Mouse (Mus musculus) midbrain, embryonic 15.5 days (tissue): ENCODE data around the gene Vmo1. TPM values are rescaled to one million over a fixed set of nuclear protein-coding genes. Genes with fewer than 3 reads are reported as not detected.
"Not testable (repeated sequence)": the region's sequence is repeated elsewhere in the genome, so short reads cannot be mapped to it uniquely, and the experiment has no call there.

ENCODE experiments used
- ATAC-seq: fragments of 200-750 bp; cut with Nextera tagmentation; replicated peaks from 2 replicates; pipeline ENCODE4 v1.8.0; 2017; ENCODE audit warnings: moderate TSS enrichment
- H3K27ac ChIP-seq: fragments of 300-500 bp; sonication (generic); 2 replicates; pipeline ENCODE4 v1.5.1; 2015; ENCODE audit warnings: mild to moderate bottlenecking, inconsistent platforms
- H3K27me3 ChIP-seq: fragments of 300-500 bp; sonication (generic); replicated peaks from 2 replicates; pipeline ENCODE4 v1.6.1; 2015; ENCODE audit warnings: inconsistent platforms
- H3K36me3 ChIP-seq: fragments of 300-500 bp; sonication (generic); replicated peaks from 2 replicates; pipeline ENCODE4 v1.6.1; 2015; ENCODE audit warnings: inconsistent platforms
- H3K4me1 ChIP-seq: fragments of 300-500 bp; sonication (generic); 2 replicates; pipeline ENCODE4 v1.6.1; 2015; ENCODE audit warnings: inconsistent platforms
- H3K4me2 ChIP-seq: fragments of 300-500 bp; sonication (generic); 2 replicates; pipeline ENCODE4 v1.6.1; 2015; ENCODE audit warnings: inconsistent platforms, mild to moderate bottlenecking, moderate library complexity
- H3K4me3 ChIP-seq: fragments of 300-500 bp; sonication (generic); 2 replicates; pipeline ENCODE4 v1.5.1; 2015; ENCODE audit warnings: mild to moderate bottlenecking, inconsistent platforms
- H3K9ac ChIP-seq: fragments of 300-500 bp; sonication (generic); 2 replicates; pipeline ENCODE4 v1.6.1; 2015; ENCODE audit warnings: mild to moderate bottlenecking, inconsistent platforms
- H3K9me3 ChIP-seq: fragments of 300-500 bp; sonication (generic); 2 replicates; pipeline ENCODE4 v1.6.1; 2016; ENCODE audit warnings: inconsistent platforms
- WGBS: fragments of 180-500 bp; shearing (Covaris S2); methylation state at CpG from one replicate; pipeline ENCODE4 v1.1.7; 2015; ENCODE audit warnings: mixed read lengths; 5-methylcytosine and 5-hydroxymethylcytosine counted together
- polyA plus RNA-seq: library from polyadenylated mRNA; unstranded; fragments of >200 nt; fragmentation: Nextera tagmentation; extraction: Ambion mirVana; gene quantifications from 2 replicates; pipeline ENCODE4 v1.2.1, GENCODE M21; 2015

Vmo1 gene
- polyA plus RNA-seq, 1 experiment from 2014 or later, result not detected

- ATAC-seq, result no peak
- H3K4me1 ChIP-seq, result peaks cover 7% of the 10 kb centered on the region; the same call in 1 of the 2 replicates
- peak overlapping the region; percentile 50 for H3K4me3 ChIP-seq
- no peaks in the 10 kb centered on the region for H3K9me3 ChIP-seq
- 0 out of 2 replicates have a peak overlapping the region, but pooled peaks have one; percentile 5 for H3K27ac ChIP-seq
- H3K4me2 ChIP-seq, result peak overlapping the region; percentile 62
- no peaks in the 10 kb centered on the region for H3K36me3 ChIP-seq
- 19% methylated on average over 9 of the region's 9 CpGs for WGBS
- H3K9ac ChIP-seq, result peak overlapping the region; percentile 45
- peaks cover 17% of the 10 kb centered on the region; the same call in 1 of the 2 replicates for H3K27me3 ChIP-seq
Measured at GRCm38 (mm10) chr11:70539423-70539822, 25.0 kb upstream of the Vmo1 start.

GRCm38 (mm10) chr11:70532839-70533238 is 18.4 kb upstream of the Vmo1 start, which contains the start of gene Gm40193:
TSS of gene Gm40193 (minus strand) at chr11:70532939.
- no peak for ATAC-seq
- no peaks in the 10 kb centered on the region for H3K9me3 ChIP-seq
- H3K27ac ChIP-seq, result no peak within 1 kb of the TSS
- WGBS, result 87% methylated on average over 6 of the region's 6 CpGs
- no peak within 1 kb of the TSS for H3K4me3 ChIP-seq
- H3K4me2 ChIP-seq, result no peak within 1 kb of the TSS
- no peaks in the 10 kb centered on the region for H3K4me1 ChIP-seq
- H3K27me3 ChIP-seq, result 0 out of 2 replicates have a peak, but pooled peaks cover 5% of the 10 kb centered on the region
- no peak within 1 kb of the TSS for H3K9ac ChIP-seq
- H3K36me3 ChIP-seq, result peaks cover 10% of the 10 kb centered on the region; the same call in 1 of the 2 replicates

DNA sequence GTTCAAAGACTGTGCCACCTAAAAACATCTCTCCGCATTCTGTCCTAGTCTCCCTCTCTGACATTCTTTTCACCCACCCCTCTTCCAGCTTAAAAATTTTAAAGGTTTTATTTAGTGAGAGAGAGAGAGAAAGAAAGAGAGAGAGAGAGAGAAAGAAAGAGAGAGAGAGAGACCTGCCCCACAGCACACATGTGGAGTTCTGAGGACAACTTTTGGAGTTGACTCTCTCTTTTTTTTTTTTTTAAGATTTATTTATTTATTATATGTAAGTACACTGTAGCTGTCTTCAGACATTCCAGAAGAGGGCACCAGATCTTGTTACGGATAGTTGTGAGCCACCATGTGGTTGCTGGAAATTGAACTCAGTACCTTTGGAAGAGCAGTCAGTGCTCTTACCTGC is 16.6 kb upstream of the Vmo1 start:
- WGBS, result 76% methylated on average over 2 of the region's 2 CpGs
- H3K27me3 ChIP-seq, H3K4me1 ChIP-seq, H3K27ac ChIP-seq, H3K4me2 ChIP-seq, H3K4me3 ChIP-seq, ATAC-seq, H3K9ac ChIP-seq, H3K9me3 ChIP-seq: not testable (repeated sequence)
- peaks cover 19% of the 10 kb centered on the region; the same call in 1 of the 2 replicates for H3K36me3 ChIP-seq

DNA sequence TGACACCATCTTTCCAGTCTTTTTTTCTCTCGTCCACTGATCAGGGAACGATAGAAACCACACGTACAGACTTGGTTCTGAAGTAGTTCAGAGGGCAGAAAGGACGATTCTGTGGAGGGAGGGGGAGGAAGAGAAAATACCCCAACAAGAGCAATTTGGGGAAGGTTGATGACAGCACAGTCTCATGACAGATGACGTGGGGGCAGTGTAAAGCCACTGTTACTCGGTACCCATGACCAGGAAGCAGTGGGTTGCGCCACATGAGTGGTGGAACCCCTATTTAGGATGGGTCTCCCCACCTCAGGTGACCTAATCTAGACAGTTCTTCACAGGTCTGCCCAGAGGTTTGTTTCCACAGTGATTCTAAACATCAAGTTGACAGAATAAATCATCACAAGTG is 14.2 kb upstream of the Vmo1 start:
- Histone ChIP-seq H3K27me3 (no peaks in the 10 kb centered on the region), H3K9me3 (no peaks in the 10 kb centered on the region), H3K4me3 (no peak overlapping the region), H3K36me3 (peaks cover 19% of the 10 kb centered on the region; the same call in 1 of the 2 replicates), H3K27ac (no peak overlapping the region), H3K9ac (no peak overlapping the region), H3K4me2 (no peak overlapping the region), H3K4me1 (peaks cover 15% of the 10 kb centered on the region)
- ATAC-seq, result no peak
- WGBS, result 89% methylated on average over 7 of the region's 7 CpGs

DNA sequence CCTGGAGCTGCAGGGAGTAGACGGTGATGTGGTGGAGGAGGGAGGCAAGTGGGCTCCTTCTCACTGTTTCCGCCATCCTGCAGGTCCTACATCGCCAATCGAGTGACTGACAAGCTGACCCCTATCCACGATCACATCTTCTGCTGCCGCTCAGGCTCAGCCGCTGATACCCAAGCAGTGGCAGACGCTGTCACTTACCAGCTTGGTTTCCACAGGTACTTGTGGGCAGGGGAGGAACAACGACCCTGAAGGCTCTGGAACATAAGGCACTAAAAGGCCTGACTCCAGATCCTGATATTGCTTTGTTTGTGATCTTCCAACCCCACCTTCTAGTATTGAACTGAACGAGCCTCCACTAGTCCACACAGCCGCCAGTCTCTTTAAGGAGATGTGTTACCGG is 11.8 kb upstream of the Vmo1 start:
- H3K9ac ChIP-seq, result no peak overlapping the region
- 91% methylated on average over 12 of the region's 12 CpGs for WGBS
- no peak for ATAC-seq
- no peaks in the 10 kb centered on the region for H3K9me3 ChIP-seq
- H3K27ac ChIP-seq, result no peak overlapping the region
- peak overlapping the region; percentile 68 for H3K4me2 ChIP-seq
- peak overlapping the region; percentile 71 for H3K4me3 ChIP-seq
- H3K36me3 ChIP-seq, result peaks cover 19% of the 10 kb centered on the region; the same call in 1 of the 2 replicates
- peaks cover 15% of the 10 kb centered on the region for H3K4me1 ChIP-seq
- H3K27me3 ChIP-seq, result no peaks in the 10 kb centered on the region

DNA sequence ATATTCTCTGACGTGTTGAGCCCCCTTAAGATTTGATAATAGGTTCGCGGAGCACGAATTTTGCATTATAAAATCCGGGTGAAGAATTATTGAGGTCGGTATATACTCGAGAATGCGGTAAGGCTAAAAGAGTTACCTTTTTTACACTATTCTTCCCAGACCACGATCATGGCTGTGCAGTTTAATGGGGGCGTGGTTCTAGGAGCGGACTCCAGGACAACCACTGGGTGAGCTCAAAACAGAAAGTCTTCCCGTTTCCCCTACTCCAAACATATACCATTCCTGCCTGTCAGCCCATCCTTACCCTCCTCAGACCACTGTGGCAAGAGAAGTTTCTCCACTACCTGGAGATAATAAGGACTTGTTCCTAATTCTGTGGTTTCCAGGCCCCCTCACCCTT is 11.3 kb upstream of the Vmo1 start:
- H3K9ac ChIP-seq, result peak overlapping the region; percentile 64
- WGBS, result 2% methylated on average over 12 of the region's 12 CpGs
- H3K36me3 ChIP-seq, result peaks cover 19% of the 10 kb centered on the region; the same call in 1 of the 2 replicates
- H3K4me3 ChIP-seq, result peak overlapping the region; percentile 71
- peak overlapping the region; percentile 68 for H3K4me2 ChIP-seq
- no peaks in the 10 kb centered on the region for H3K27me3 ChIP-seq
- H3K9me3 ChIP-seq, result no peaks in the 10 kb centered on the region
- H3K4me1 ChIP-seq, result peaks cover 15% of the 10 kb centered on the region
- ATAC-seq, result peak; percentile 43
- H3K27ac ChIP-seq, result peak overlapping the region; percentile 74

DNA sequence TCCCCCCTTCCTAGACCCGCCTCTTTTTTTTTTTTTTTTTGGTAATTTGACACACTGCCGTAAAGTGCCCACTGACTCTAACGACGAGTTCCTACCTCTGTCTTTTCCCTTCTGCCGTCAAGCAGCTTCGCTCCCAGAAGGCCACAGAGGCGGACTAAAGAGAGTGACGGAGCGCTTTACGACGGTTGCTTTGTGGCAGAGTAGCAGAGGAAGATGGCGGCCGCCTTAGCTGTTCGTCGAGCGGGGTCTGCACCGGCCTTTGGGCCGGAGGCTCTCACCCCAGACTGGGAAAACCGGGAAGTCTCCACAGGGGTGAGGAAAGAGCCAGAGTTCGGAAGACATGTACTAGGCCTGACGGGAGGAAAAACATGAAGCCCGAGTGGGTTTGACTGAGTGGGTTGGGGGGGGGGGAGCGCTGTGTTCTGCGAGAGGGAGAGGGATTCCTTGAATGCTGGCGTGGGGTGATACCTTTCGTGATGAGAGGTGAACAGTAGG is 10.8 kb upstream of the Vmo1 start, which contains the start of gene Psmb6:
Gene Psmb6, plus strand, starts transcription at position 184 of the 495 bp plus-strand sequence.
- peak within 1 kb of the TSS; percentile 71 for H3K4me3 ChIP-seq
- H3K4me2 ChIP-seq, result peak within 1 kb of the TSS; percentile 68
- peak within 1 kb of the TSS; percentile 74 for H3K27ac ChIP-seq
- peaks cover 19% of the 10 kb centered on the region; the same call in 1 of the 2 replicates for H3K36me3 ChIP-seq
- under 1% methylated on average over 25 of the region's 26 CpGs for WGBS
- H3K9ac ChIP-seq, result peak within 1 kb of the TSS; percentile 64
- H3K4me1 ChIP-seq, result peaks cover 16% of the 10 kb centered on the region
- H3K9me3 ChIP-seq, result no peaks in the 10 kb centered on the region
- no peaks in the 10 kb centered on the region for H3K27me3 ChIP-seq
- ATAC-seq, result peak; percentile 92

DNA sequence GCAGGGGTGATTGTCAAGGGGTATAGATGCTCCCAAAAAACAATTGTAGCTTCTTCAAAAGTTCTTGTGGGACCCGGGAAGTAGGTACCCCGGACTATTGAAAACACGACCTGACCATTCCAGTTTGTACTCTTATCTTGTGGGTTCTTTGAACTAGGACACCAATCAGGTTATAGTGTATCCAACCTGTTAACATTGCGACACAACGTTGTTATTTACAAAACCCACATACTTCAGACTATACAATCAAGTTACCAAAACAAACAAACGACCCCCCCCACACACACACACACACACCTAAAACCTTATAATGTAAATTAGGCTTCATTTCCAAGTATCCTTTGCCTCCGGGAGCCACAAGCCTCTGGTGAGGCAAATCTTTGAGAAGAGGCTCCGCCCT is 10.4 kb upstream of the Vmo1 start:
- H3K4me1 ChIP-seq, result peaks cover 21% of the 10 kb centered on the region
- WGBS, result 5% methylated on average over 8 of the region's 8 CpGs
- peaks cover 19% of the 10 kb centered on the region; the same call in 1 of the 2 replicates for H3K36me3 ChIP-seq
- no peaks in the 10 kb centered on the region for H3K9me3 ChIP-seq
- ATAC-seq, result peak; percentile 38
- no peak overlapping the region for H3K27ac ChIP-seq
- 0 out of 2 replicates have a peak overlapping the region, but pooled peaks have one; percentile 22 for H3K9ac ChIP-seq
- peak overlapping the region; percentile 71 for H3K4me3 ChIP-seq
- peak overlapping the region; percentile 68 for H3K4me2 ChIP-seq
- H3K27me3 ChIP-seq, result no peaks in the 10 kb centered on the region

GRCm38 (mm10) chr11:70523306-70523989 is 9.0 kb upstream of the Vmo1 start:
- not testable (repeated sequence) for H3K4me3 ChIP-seq, H3K9ac ChIP-seq, H3K9me3 ChIP-seq, H3K27ac ChIP-seq, H3K4me2 ChIP-seq, H3K27me3 ChIP-seq, ATAC-seq
- Histone ChIP-seq H3K36me3 (peaks cover 15% of the 10 kb centered on the region; the same call in 1 of the 2 replicates), H3K4me1 (peaks cover 23% of the 10 kb centered on the region)
- 87% methylated on average over 8 of the region's 8 CpGs for WGBS

DNA sequence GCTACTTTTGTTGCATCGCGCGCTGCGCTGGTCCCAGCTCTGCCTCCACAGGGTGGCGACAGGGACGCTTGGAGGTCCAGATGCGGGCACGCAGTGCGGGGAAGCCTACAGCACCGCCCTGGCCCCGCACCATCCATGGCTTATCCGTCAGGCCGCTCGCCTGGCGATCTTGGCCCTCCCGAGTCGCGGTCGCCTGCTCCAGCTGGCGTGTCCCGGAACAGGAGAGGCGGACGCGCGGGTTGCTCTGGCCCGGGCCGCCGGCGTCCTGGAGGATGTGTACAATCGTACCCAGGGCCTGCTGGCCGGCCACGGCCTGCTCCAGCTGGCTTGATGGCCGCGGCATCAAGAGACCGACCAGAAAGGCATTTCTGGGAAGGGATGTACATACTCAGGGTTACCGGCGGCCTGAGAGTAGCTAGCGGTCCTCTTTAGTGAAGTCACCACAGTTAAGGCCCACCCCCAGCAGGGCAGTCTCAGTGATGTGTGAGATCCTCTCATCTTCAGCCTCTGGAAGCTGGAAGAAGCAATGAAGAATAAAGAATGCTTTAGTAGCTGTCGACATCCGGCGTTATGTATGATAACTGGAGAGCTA is 5.9 kb upstream of the Vmo1 start:
- 8% methylated on average over 41 of the region's 41 CpGs for WGBS
- ATAC-seq, result no peak; the same call in 1 of the 2 replicates
- H3K9me3 ChIP-seq, result no peaks in the 10 kb centered on the region
- H3K36me3 ChIP-seq, result no peaks in the 10 kb centered on the region
- peak overlapping the region; percentile 15 for H3K4me3 ChIP-seq
- peak overlapping the region; percentile 40; the same call in 1 of the 2 replicates for H3K27ac ChIP-seq
- no peaks in the 10 kb centered on the region for H3K27me3 ChIP-seq
- H3K4me2 ChIP-seq, result peak overlapping the region; percentile 48
- peak overlapping the region; percentile 27; the same call in 1 of the 2 replicates for H3K9ac ChIP-seq
- H3K4me1 ChIP-seq, result peaks cover 12% of the 10 kb centered on the region; the same call in 1 of the 2 replicates

- peak within 1 kb of the TSS; percentile 40; the same call in 1 of the 2 replicates for H3K27ac ChIP-seq
- 84% methylated on average over 10 of the region's 10 CpGs for WGBS
- peaks cover 9% of the 10 kb centered on the region; the same call in 1 of the 2 replicates for H3K4me1 ChIP-seq
Measured at GRCm38 (mm10) chr11:70518923-70519322, 4.5 kb upstream of the Vmo1 start, which contains the start of gene Gltpd2. TSS of gene Gltpd2 (plus strand) at chr11:70519196.

GRCm38 (mm10) chr11:70518436-70518835 is 4.0 kb upstream of the Vmo1 start:
- Histone ChIP-seq H3K27me3 (no peaks in the 10 kb centered on the region), H3K27ac (no peak overlapping the region), H3K36me3 (no peaks in the 10 kb centered on the region), H3K9me3 (no peaks in the 10 kb centered on the region), H3K4me3 (no peak overlapping the region), H3K9ac (no peak overlapping the region), H3K4me1 (peaks cover 9% of the 10 kb centered on the region; the same call in 1 of the 2 replicates), H3K4me2 (no peak overlapping the region)
- 52% methylated on average over 1 of the region's 1 CpGs for WGBS
- no peak for ATAC-seq

More at GRCm38 (mm10) chr11:70518923-70519322, 4.5 kb upstream of the Vmo1 start, which contains the start of gene Gltpd2:
- Histone ChIP-seq H3K4me2 (peak within 1 kb of the TSS; percentile 48), H3K27me3 (no peaks in the 10 kb centered on the region), H3K36me3 (no peaks in the 10 kb centered on the region), H3K9ac (peak within 1 kb of the TSS; percentile 27; the same call in 1 of the 2 replicates), H3K4me3 (peak within 1 kb of the TSS; percentile 15), H3K9me3 (no peaks in the 10 kb centered on the region)
- ATAC-seq, result no peak
